Mouse (Mus musculus): ENCODE data around the gene Amh. TPM values are rescaled to one million over a fixed set of nuclear protein-coding genes. Genes with fewer than 3 reads are reported as not detected.
A peak's percentile ranks its signal among the peaks of the same experiment; 100 is the strongest.
"Not testable (repeated sequence)": the region's sequence is repeated elsewhere in the genome, so short reads cannot be mapped to it uniquely, and the experiment has no call there.

The Amh gene
- total and polyA plus RNA-seq, 3 experiments, result 0.18 to 0.25 (median 0.18) TPM

DNA sequence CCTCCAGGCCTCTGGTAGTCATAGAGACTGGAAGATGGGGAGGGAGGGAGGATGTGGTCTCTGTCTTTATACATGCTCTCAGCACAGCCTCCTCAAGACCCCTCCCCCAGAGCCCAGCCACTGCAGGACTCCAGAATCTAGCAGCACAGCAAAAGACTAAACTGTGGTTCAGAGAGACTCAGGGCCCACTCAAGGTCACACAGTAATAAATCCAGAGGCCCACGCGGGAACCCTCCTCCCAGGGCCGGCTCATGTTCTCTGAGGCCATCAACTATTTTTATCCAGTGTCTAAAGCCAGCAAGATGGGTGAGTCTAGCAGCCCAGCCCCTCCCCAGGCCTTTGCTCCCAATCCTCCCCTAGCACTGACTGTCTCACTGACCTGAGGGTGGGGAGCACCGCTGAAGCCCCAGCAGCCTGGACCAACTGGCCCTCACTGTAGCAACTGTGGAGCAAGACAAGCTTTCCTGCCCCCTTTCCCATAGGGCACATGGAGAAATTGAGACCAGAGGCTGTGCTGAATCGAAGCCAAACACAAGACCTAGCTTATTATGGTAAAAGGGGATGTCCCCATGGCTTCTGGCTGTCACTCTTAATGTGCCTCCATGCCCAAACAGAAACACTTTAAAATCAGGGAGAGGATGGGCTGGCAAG is 7.5 kb downstream of the Amh start:
- H3K36me3 ChIP-seq (ENCODE audit: control insufficient read depth, insufficient read depth, low read length), result no peaks in the 10 kb centered on the region
- no peak overlapping the region for H3K4me3 ChIP-seq
- no peaks in the 10 kb centered on the region for H3K27me3 ChIP-seq (ENCODE audit: control insufficient read depth, insufficient read depth, low read length)
- intact Hi-C loops (cut with DNase I), result no loop called here
- no peak for TF ChIP-seq EP300 (IDR thresholded peaks at IDR 0.05; ENCODE audit: insufficient read depth, low read depth, low read length)
- TF ChIP-seq POLR2A (IDR thresholded peaks at IDR 0.05; ENCODE audit: insufficient read depth, low read depth, low read length), result no peak
- TF ChIP-seq CTCF (IDR thresholded peaks at IDR 0.05), result no peak
- no peak for DNase-seq
- no peak overlapping the region for H3K27ac ChIP-seq
- H3K79me2 ChIP-seq (replicated peaks; ENCODE audit: control insufficient read depth, insufficient read depth, low read length), result no peaks in the 10 kb centered on the region
- peaks cover 2% of the 10 kb centered on the region for H3K4me1 ChIP-seq (ENCODE audit: control insufficient read depth, insufficient read depth, low read length)
- WGBS, result 30% methylated on average over 5 of the region's 5 CpGs
- no peak overlapping the region for H3K9ac ChIP-seq (ENCODE audit: low read depth, low read length)

DNA sequence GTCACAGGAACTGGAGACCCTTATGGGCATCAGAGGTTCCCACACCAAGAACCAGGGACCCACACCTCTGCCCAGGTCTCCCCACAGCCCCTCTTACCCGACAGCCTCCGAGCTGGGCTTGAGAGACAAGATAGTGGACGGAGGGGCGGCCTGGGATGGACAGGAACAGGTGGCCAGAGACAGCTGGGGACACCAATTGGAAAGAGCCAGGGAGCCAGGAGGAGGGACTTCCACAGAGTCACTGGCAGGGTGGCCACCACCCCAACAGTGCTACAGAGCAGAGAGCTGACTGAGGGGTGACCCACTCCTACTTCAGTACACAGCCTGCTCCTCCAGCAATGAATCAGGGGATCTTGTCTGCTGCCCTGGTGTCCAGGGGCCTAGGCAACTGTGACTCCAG is 8.3 kb downstream of the Amh start, which contains the start of gene Jsrp1:
TSS of gene Jsrp1 (minus strand) at position 133 of the 400 bp plus-strand sequence.
- intact Hi-C loops (cut with DNase I), result no loop called here
- H3K36me3 ChIP-seq (ENCODE audit: control insufficient read depth, insufficient read depth, low read length), result no peaks in the 10 kb centered on the region
- H3K27ac ChIP-seq, result no peak within 1 kb of the TSS
- DNase-seq, result no peak
- H3K4me3 ChIP-seq, result no peak within 1 kb of the TSS
- H3K27me3 ChIP-seq (ENCODE audit: control insufficient read depth, insufficient read depth, low read length), result no peaks in the 10 kb centered on the region
- TF ChIP-seq CTCF (IDR thresholded peaks at IDR 0.05) (no peak), EP300 (IDR thresholded peaks at IDR 0.05; ENCODE audit: insufficient read depth, low read depth, low read length) (no peak), POLR2A (IDR thresholded peaks at IDR 0.05; ENCODE audit: insufficient read depth, low read depth, low read length) (no peak)
- H3K79me2 ChIP-seq (replicated peaks; ENCODE audit: control insufficient read depth, insufficient read depth, low read length), result no peaks in the 10 kb centered on the region
- WGBS, result 75% methylated on average over 4 of the region's 4 CpGs
- no peaks in the 10 kb centered on the region for H3K4me1 ChIP-seq (ENCODE audit: control insufficient read depth, insufficient read depth, low read length)
- no peak within 1 kb of the TSS for H3K9ac ChIP-seq (ENCODE audit: low read depth, low read length)

DNA sequence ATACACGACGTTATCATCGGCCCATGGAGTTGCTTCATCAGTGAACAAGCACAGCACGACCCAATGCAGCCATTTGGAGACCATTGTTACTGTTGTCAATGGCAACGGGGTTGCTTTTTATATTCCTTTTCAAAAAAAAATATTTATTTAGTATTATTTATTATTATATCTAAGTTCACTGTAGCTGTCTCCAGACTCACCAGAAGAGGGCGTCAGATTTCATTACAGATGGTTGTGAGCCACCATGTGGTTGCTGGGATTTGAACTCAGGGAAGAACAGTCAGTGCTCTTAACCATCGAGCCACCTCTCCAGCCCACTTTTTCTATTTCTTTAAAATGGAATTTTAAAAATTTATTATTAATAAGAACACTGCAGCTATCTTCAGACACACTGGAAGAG is 9.8 kb downstream of the Amh start:
- DNase-seq, result no peak
- intact Hi-C loops (cut with DNase I), result no loop called here
- no peak overlapping the region for H3K4me3 ChIP-seq
- H3K27me3 ChIP-seq (ENCODE audit: control insufficient read depth, insufficient read depth, low read length), result no peaks in the 10 kb centered on the region
- TF ChIP-seq CTCF (IDR thresholded peaks at IDR 0.05), result peak; percentile 21; the same call in 1 of the 2 replicates
- no peak for TF ChIP-seq POLR2A (IDR thresholded peaks at IDR 0.05; ENCODE audit: insufficient read depth, low read depth, low read length)
- no peaks in the 10 kb centered on the region for H3K4me1 ChIP-seq (ENCODE audit: control insufficient read depth, insufficient read depth, low read length)
- WGBS, result 59% methylated on average over 7 of the region's 7 CpGs
- H3K79me2 ChIP-seq (replicated peaks; ENCODE audit: control insufficient read depth, insufficient read depth, low read length), result no peaks in the 10 kb centered on the region
- no peak overlapping the region for H3K9ac ChIP-seq (ENCODE audit: low read depth, low read length)
- no peaks in the 10 kb centered on the region for H3K36me3 ChIP-seq (ENCODE audit: control insufficient read depth, insufficient read depth, low read length)
- no peak overlapping the region for H3K27ac ChIP-seq

DNA sequence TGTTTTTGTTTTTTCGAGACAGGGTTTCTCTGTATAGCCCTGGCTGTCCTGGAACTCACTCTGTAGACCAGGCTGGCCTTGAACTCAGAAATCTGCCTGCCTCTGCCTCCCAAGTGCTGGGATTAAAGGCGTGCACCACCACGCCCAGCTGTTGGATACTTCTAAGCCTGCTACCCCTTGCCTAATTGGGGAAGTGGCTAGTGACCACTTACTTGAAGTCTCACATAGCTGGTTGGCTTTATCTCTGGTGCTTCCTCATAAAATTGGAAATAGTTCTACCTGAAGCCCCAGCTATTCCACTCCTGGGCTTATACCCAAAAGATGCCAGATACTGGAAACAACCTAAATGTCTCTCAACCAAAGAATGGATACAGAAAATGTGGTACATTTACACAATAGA is 11.3 kb downstream of the Amh start:
- H3K9ac ChIP-seq (ENCODE audit: low read depth, low read length); H3K79me2 ChIP-seq (replicated peaks; ENCODE audit: control insufficient read depth, insufficient read depth, low read length); H3K27me3 ChIP-seq (ENCODE audit: control insufficient read depth, insufficient read depth, low read length); DNase-seq; H3K36me3 ChIP-seq (ENCODE audit: control insufficient read depth, insufficient read depth, low read length); H3K4me3 ChIP-seq; H3K27ac ChIP-seq; intact Hi-C loops (cut with DNase I); H3K4me1 ChIP-seq (ENCODE audit: control insufficient read depth, insufficient read depth, low read length): not testable (repeated sequence)
- 78% methylated on average over 3 of the region's 3 CpGs for WGBS

DNA sequence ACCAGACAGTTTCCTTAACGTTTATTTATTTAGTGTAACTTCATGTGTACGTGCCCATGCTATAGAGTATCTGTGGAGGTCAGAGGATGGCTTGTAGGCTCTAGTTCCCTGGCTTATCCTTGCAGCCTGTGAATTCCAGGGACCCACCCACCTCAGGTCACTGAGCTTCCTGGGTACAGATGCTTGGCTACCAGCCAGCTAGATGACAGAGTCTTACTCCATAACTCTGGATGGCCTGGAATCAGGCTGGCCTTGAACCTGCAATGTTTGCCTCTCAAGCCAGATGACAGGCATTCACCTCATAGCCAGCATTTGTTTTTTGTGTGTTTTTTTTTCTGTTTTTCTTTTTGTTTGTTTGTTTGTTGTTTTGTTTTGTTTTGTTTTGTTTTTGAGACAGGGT is 12.1 kb downstream of the Amh start:
- Histone ChIP-seq H3K27me3 (ENCODE audit: control insufficient read depth, insufficient read depth, low read length) (no peaks in the 10 kb centered on the region), H3K36me3 (ENCODE audit: control insufficient read depth, insufficient read depth, low read length) (no peaks in the 10 kb centered on the region), H3K79me2 (replicated peaks; ENCODE audit: control insufficient read depth, insufficient read depth, low read length) (no peaks in the 10 kb centered on the region), H3K9ac (ENCODE audit: low read depth, low read length) (no peak overlapping the region), H3K4me3 (no peak overlapping the region), H3K4me1 (ENCODE audit: control insufficient read depth, insufficient read depth, low read length) (no peaks in the 10 kb centered on the region), H3K27ac (no peak overlapping the region)
- TF ChIP-seq CTCF (IDR thresholded peaks at IDR 0.05), result no peak
- TF ChIP-seq POLR2A (IDR thresholded peaks at IDR 0.05; ENCODE audit: insufficient read depth, low read depth, low read length), result no peak
- TF ChIP-seq EP300 (IDR thresholded peaks at IDR 0.05; ENCODE audit: insufficient read depth, low read depth, low read length), result no peak
- WGBS, result 62% methylated on average over 2 of the region's 2 CpGs
- intact Hi-C loops (cut with DNase I), result no loop called here
- no peak for DNase-seq

DNA sequence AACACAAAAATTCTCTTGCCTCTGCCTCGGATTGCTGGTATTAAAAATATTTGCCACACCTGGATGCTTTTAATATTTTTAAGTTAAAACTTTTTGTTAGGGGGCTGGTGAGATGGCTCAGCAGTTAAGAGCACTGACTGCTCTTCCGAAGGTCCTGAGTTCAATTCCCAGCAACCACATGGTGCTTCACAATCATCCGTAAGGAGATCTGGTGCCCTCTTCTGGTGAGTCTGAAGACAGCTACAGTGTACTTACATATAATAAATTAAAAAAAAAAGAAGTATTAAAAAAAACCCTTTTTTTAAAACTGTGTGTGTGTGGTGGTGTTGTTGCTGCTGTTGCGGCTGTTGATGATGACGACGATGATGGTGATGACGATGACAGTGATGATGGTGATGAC is 12.9 kb downstream of the Amh start:
- H3K36me3 ChIP-seq (ENCODE audit: control insufficient read depth, insufficient read depth, low read length); H3K4me3 ChIP-seq; DNase-seq; H3K79me2 ChIP-seq (replicated peaks; ENCODE audit: control insufficient read depth, insufficient read depth, low read length); H3K27ac ChIP-seq; H3K27me3 ChIP-seq (ENCODE audit: control insufficient read depth, insufficient read depth, low read length); H3K9ac ChIP-seq (ENCODE audit: low read depth, low read length); H3K4me1 ChIP-seq (ENCODE audit: control insufficient read depth, insufficient read depth, low read length): not testable (repeated sequence)
- 81% methylated on average over 7 of the region's 7 CpGs for WGBS
- intact Hi-C loops (cut with DNase I), result loop anchor here (2.0 kb wide), 1 partner anchor 67 kb away; no protein-coding TSS in a partner anchor
- peak; percentile 52 for TF ChIP-seq CTCF (IDR thresholded peaks at IDR 0.05)
